Mouse (Mus musculus): ENCODE data around the gene Arfgef3.
"Not testable (repeated sequence)": the region's sequence is repeated elsewhere in the genome, so short reads cannot be mapped to it uniquely, and the experiment has no call there.

Arfgef3 gene

GRCm38 (mm10) chr10:18589455-18589854 lies 154.3 kb downstream of the Arfgef3 start:
- no peak for DNase-seq (ENCODE audit: low read depth, low spot score)

DNA sequence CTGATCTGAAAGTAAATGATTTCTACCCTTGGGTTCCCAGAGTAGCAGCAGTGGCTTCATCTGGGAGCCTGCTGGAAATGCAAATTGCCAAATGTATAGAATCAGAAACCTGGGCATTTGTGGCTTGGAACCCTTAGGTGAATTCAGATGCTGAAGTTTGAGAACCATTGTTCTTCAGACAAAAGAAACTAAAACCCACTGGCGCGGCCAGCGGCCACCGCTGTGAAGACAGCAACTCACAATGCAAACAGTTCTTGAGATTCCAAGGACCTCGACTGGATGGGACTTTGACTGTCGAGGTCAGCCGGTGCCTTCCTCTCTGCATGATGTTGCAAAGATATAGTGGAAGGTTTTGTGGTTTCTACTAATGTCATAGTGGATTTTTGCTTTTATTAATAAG lies 159.6 kb downstream of the Arfgef3 start:
- DNase-seq (ENCODE audit: low read depth, low spot score): no peak

- no peak for DNase-seq (ENCODE audit: low read depth, low spot score)
Measured at GRCm38 (mm10) chr10:18572581-18572980, 171.2 kb downstream of the Arfgef3 start.

DNA sequence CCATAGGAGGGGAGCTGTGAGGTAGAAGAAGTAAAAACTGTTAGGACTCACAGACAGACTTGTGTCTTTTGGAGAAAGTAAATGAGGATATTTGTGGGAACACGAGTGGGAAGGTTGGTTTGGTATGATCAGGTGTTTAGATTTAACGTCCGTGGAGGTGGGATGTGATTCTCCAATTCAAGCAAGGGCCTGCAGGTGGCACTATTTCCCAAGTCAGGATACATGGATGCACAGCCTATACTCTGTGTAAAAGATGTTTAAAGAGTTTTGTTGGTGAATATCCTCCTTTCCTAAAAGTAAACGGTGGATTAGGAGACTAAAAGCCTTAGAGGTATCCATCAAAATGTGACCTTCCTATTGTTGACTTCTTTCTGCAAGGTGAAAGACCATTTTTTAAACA lies 180.8 kb downstream of the Arfgef3 start:
- peak; percentile 17 for DNase-seq (ENCODE audit: low read depth, low spot score)

- DNase-seq (ENCODE audit: low read depth, low spot score): no peak
Measured at GRCm38 (mm10) chr10:18561445-18561844, 182.3 kb downstream of the Arfgef3 start.

DNA sequence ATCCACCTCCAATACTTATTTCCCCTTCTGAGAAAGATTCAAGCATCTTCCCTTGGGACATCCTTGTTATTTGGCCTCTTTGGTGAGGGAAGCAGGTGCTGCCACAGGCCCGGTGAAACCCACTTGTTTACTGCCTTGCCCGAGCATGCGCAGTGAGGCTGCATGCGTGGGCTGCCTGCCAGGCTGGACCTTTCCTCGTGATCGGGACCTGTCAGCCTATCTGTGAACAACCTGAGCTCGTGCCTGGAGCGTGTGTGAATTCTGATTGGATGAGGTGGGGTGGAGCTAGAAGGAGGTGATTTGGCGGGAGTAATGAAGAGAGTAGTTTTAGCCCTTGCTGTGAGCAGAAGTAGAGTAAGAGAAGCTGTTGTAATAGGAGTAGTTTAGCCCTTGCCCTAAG lies 184.7 kb downstream of the Arfgef3 start:
- DNase-seq (ENCODE audit: low read depth, low spot score): not testable (repeated sequence)

GRCm38 (mm10) chr10:18549321-18550216 lies 194.2 kb downstream of the Arfgef3 start:
- DNase-seq (ENCODE audit: low read depth, low spot score): no peak

- no peak for DNase-seq (ENCODE audit: low read depth, low spot score)
Measured at GRCm38 (mm10) chr10:18547381-18547780, 196.4 kb downstream of the Arfgef3 start.

DNA sequence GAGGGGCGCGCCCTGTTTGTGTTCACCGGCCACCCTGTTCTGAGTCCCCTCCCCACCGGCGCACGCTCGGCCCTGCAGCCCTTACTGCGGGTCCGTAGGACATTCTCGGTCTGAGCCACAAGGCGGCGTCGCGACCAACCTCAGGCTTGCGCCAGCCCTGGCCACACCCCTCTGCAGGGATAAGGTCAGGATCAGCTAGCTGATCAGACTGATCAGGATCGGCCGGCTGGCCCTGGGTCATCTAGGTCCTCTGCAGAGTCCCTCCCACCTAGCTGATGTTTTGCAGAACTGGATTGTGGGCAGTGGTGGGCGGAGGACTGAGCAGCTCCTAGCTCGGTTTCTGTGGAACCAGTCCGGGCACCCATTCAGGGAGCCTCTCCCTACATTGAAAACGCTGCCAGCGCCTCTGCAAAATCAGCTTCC lies 197.9 kb downstream of the Arfgef3 start, which contains the start of gene Hebp2:
Gene Hebp2 (minus strand): TSS at position 264 of the 423 bp plus-strand sequence.
- DNase-seq (ENCODE audit: low read depth, low spot score): peak; percentile 71

- DNase-seq (ENCODE audit: low read depth, low spot score): no peak
Measured at GRCm38 (mm10) chr10:18545309-18545708, 198.4 kb downstream of the Arfgef3 start.

DNA sequence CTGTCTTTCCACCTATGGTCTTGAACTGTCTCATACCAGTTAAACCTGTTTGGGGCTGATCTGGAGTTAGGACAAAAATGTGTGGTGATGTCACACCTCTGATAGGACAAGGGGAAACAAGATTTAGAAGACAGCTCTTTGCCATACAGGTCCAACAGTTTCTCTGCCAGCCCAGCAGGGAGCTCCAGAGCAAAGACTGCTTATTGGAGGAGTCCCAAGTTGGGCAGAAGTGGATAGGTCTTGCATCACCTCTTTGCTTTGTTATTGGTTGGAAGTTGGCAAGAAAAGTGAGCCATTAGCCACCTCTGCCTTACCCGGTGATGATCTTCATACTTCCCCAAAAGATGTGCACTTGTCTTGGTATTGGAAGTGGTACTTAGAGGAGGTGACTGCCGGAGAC lies 206.9 kb downstream of the Arfgef3 start:
- no peak for DNase-seq (ENCODE audit: low read depth, low spot score)

GRCm38 (mm10) chr10:18532293-18532692 lies 211.5 kb downstream of the Arfgef3 start:
- DNase-seq (ENCODE audit: low read depth, low spot score): no peak
